Mouse (Mus musculus) retina, postnatal 7 days (tissue): Measurements from ENCODE around the gene Chst1.

Experiments
- DNase-seq: peaks from one replicate; pipeline ENCODE4 v3.0.0-alpha.2; 2012; ENCODE audit warnings: low read depth, low spot score

Chst1 gene

GRCm38 (mm10) chr2:92599487-92600347 lies at the start of gene Chst1:
Gene Chst1 (plus strand): TSS chr2:92599707.
- peak; percentile 13 for DNase-seq

GRCm38 (mm10) chr2:92550051-92550450 lies 49.5 kb upstream of the Chst1 start:
- DNase-seq, result no peak

- no peak for DNase-seq
These were observed 45.0 kb upstream of the Chst1 start for GRCm38 (mm10) chr2:92554536-92554935.

- no peak for DNase-seq
These were observed 36.6 kb upstream of the Chst1 start for GRCm38 (mm10) chr2:92562930-92563329.

- no peak for DNase-seq
These were observed 28.9 kb upstream of the Chst1 start for GRCm38 (mm10) chr2:92570623-92571022.

- no peak for DNase-seq
These were observed 21.7 kb upstream of the Chst1 start for GRCm38 (mm10) chr2:92577824-92578223.

- DNase-seq, result no peak
These were observed 18.2 kb upstream of the Chst1 start for GRCm38 (mm10) chr2:92581302-92581701.

GRCm38 (mm10) chr2:92582596-92582995 lies 16.9 kb upstream of the Chst1 start:
- DNase-seq, result no peak

GRCm38 (mm10) chr2:92587806-92588205 lies 11.7 kb upstream of the Chst1 start:
- no peak for DNase-seq

GRCm38 (mm10) chr2:92594929-92595730 lies 4.4 kb upstream of the Chst1 start:
- no peak for DNase-seq

- DNase-seq, result no peak
These were observed 2.2 kb upstream of the Chst1 start for GRCm38 (mm10) chr2:92597291-92597690.

- no peak for DNase-seq
These were observed 493 bp upstream of the Chst1 start for GRCm38 (mm10) chr2:92598941-92599486.

- DNase-seq, result no peak
These were observed 802 bp downstream of the Chst1 start for GRCm38 (mm10) chr2:92600348-92600670.

GRCm38 (mm10) chr2:92601246-92601645 lies 1.7 kb downstream of the Chst1 start:
- DNase-seq, result no peak

GRCm38 (mm10) chr2:92602073-92602472 lies 2.6 kb downstream of the Chst1 start:
- no peak for DNase-seq

GRCm38 (mm10) chr2:92603591-92603990 lies 4.1 kb downstream of the Chst1 start:
- DNase-seq, result no peak

- no peak for DNase-seq
These were observed 5.1 kb downstream of the Chst1 start for GRCm38 (mm10) chr2:92604565-92604964.

GRCm38 (mm10) chr2:92605995-92606394 lies 6.5 kb downstream of the Chst1 start:
- DNase-seq, result no peak

GRCm38 (mm10) chr2:92607153-92607552 lies 7.6 kb downstream of the Chst1 start:
- DNase-seq, result no peak

GRCm38 (mm10) chr2:92607592-92607991 lies 8.1 kb downstream of the Chst1 start:
- no peak for DNase-seq

- DNase-seq, result no peak
These were observed 8.6 kb downstream of the Chst1 start for GRCm38 (mm10) chr2:92608013-92608619.
